Mouse (Mus musculus): Measurements from ENCODE around the gene 5530400C23Rik. TPM values are rescaled to one million over a fixed set of nuclear protein-coding genes. Genes with fewer than 3 reads are reported as not detected.
"Not testable (repeated sequence)": the region's sequence is repeated elsewhere in the genome, so short reads cannot be mapped to it uniquely, and the experiment has no call there.

The 5530400C23Rik gene
- polyA plus RNA-seq (2015; fragmentation: Nextera tagmentation; extraction: Ambion mirVana): not detected in 2 replicates

DNA sequence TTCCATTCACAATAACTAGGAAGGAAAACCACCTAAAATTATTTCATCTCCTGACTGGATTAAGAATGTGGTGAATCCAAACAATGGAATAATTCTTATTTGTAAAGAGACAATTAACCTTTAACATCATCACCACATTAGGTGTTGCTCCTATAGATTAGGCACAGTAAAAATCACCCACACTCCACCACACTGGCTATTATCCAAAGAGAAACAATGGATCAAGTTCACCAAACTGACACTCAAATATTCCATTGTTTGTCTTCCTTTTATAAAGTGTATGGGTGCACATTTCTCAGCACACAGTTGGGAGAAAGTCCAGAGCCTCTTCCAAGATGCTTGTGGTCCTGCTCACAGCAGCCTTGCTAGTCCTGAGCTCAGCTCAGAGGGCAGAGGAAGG lies at the start of gene 5530400C23Rik:
Gene 5530400C23Rik (plus strand): TSS at position 301 of the 400 bp plus-strand sequence.
- not testable (repeated sequence) for H3K4me3 ChIP-seq (ENCODE audit: low read length); H3K9me3 ChIP-seq (ENCODE audit: control insufficient read depth, low read length); H3K36me3 ChIP-seq (ENCODE audit: control insufficient read depth, insufficient read depth, low read length); H3K4me2 ChIP-seq (ENCODE audit: low read depth, low read length); H3K27ac ChIP-seq (ENCODE audit: low read length); H3K4me1 ChIP-seq (replicated peaks; ENCODE audit: control insufficient read depth, insufficient read depth, low read length); H3K9ac ChIP-seq (ENCODE audit: low read length); ATAC-seq (ENCODE audit: low read depth); H3K27me3 ChIP-seq (ENCODE audit: control insufficient read depth, insufficient read depth, low read depth, low read length)

DNA sequence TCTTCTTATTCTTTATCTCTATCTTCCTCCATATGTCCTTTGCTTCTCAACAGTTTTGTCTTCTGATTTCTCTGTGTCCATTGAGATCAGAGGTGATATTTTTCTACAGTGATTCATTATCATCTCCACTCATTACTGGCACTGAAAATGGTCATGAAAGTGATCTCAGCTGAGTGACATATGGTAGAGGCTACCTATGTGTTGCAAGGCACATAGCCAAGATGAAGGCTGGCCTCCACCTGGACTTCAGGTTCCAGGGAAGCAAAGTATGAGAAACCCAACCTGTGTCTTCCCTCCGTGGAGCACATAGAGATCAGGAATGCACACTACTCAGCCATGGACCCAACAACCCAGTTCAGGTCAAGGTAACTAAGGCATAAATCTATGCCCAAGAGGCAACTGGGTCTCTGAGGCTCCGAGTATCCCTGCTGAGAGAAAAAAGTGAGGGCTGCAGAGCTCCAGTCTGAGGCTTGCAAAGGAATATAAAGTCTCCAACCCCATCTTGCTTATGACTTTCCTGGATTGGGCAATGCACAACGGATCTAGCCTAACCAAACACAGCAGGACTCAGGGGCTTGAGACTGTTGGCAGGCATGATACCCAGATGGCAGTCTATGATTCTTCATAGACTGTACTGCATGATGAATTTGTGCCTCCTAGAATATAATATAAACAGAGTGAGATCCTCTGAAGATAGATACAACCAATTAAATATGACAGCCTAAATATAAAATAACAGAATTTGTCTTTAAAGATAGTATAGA lies 14.1 kb downstream of the 5530400C23Rik start:
- Histone ChIP-seq H3K4me2 (ENCODE audit: low read depth, low read length) (no peak overlapping the region), H3K27ac (ENCODE audit: low read length) (no peak overlapping the region), H3K9me3 (ENCODE audit: control insufficient read depth, low read length) (no peaks in the 10 kb centered on the region), H3K4me3 (ENCODE audit: low read length) (no peak overlapping the region), H3K9ac (ENCODE audit: low read length) (no peak overlapping the region), H3K27me3 (ENCODE audit: control insufficient read depth, insufficient read depth, low read depth, low read length) (no peaks in the 10 kb centered on the region), H3K4me1 (replicated peaks; ENCODE audit: control insufficient read depth, insufficient read depth, low read length) (no peaks in the 10 kb centered on the region), H3K36me3 (ENCODE audit: control insufficient read depth, insufficient read depth, low read length) (no peaks in the 10 kb centered on the region)
- 55% methylated on average over 3 of the region's 3 CpGs for WGBS
- ATAC-seq (ENCODE audit: low read depth): no peak

DNA sequence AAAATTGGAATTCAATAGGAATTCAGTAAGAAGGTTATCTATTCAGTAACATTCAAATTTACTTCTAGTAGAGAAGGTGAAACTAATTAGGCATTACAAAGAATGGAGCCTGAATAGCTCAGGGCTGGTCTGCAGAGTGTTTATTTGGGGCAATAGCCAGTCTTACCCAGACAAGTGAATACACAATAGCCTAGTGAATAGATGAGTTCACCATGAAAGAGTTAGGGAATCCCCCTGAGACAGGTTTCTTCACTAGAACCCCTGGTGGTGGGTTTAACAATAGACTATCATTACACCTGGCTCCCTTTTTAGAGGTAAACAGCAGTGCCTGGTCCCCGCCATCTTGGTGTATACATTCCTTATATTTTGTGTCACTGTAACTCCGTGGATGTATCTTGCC lies 21.9 kb downstream of the 5530400C23Rik start:
- not testable (repeated sequence) for H3K9me3 ChIP-seq (ENCODE audit: control insufficient read depth, low read length); H3K4me2 ChIP-seq (ENCODE audit: low read depth, low read length); ATAC-seq (ENCODE audit: low read depth); H3K27me3 ChIP-seq (ENCODE audit: control insufficient read depth, insufficient read depth, low read depth, low read length); H3K36me3 ChIP-seq (ENCODE audit: control insufficient read depth, insufficient read depth, low read length); H3K27ac ChIP-seq (ENCODE audit: low read length); H3K4me1 ChIP-seq (replicated peaks; ENCODE audit: control insufficient read depth, insufficient read depth, low read length); H3K4me3 ChIP-seq (ENCODE audit: low read length); H3K9ac ChIP-seq (ENCODE audit: low read length)
- 84% methylated on average over 2 of the region's 2 CpGs for WGBS

DNA sequence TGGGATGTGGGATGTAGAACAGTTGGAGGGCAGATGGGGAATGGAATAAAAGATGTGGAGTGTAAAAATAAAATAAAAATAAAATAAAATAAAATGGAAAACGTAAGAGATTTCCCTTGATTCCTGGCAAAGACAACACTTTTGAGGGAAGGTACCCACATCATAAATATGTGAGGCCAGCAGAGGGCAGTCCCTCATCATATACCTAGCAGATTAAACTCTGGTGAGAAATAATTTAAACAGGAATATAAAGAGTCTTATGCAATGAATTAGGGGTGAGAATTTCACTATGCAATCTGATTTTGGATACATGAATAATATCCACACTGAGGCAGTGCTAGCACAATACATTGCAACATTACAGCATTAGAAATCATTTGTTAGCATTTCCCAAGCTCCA lies 46.5 kb downstream of the 5530400C23Rik start:
- H3K9me3 ChIP-seq (ENCODE audit: control insufficient read depth, low read length): no peaks in the 10 kb centered on the region
- no peak overlapping the region for H3K4me3 ChIP-seq (ENCODE audit: low read length)
- no peaks in the 10 kb centered on the region for H3K36me3 ChIP-seq (ENCODE audit: control insufficient read depth, insufficient read depth, low read length)
- no peaks in the 10 kb centered on the region for H3K4me1 ChIP-seq (replicated peaks; ENCODE audit: control insufficient read depth, insufficient read depth, low read length)
- WGBS: 69% methylated on average over 1 of the region's 1 CpGs
- H3K9ac ChIP-seq (ENCODE audit: low read length): no peak overlapping the region
- H3K4me2 ChIP-seq (ENCODE audit: low read depth, low read length): no peak overlapping the region
- no peak for ATAC-seq (ENCODE audit: low read depth)
- H3K27me3 ChIP-seq (ENCODE audit: control insufficient read depth, insufficient read depth, low read depth, low read length): no peaks in the 10 kb centered on the region
- no peak overlapping the region for H3K27ac ChIP-seq (ENCODE audit: low read length)

DNA sequence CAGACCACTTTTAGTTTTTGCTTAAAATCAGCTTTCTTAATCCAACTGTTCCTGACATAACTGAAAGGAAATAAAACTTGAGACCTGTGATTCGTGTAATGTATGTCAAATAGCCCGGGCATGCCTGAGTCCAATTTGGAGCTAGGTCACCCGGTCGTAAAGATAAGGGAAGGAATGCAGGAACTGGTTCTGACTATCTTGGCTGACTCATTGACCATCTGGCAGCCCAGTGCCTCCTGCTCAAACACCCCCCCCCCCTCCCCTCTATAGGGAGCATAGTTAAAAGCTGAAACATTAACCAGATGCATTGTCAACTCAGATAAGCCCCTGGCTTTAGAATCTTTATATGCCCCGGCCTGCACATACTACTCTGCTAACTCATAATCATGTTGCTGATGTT lies 49.7 kb downstream of the 5530400C23Rik start:
- H3K9ac ChIP-seq (ENCODE audit: low read length); H3K36me3 ChIP-seq (ENCODE audit: control insufficient read depth, insufficient read depth, low read length); H3K27me3 ChIP-seq (ENCODE audit: control insufficient read depth, insufficient read depth, low read depth, low read length); H3K9me3 ChIP-seq (ENCODE audit: control insufficient read depth, low read length); H3K27ac ChIP-seq (ENCODE audit: low read length); H3K4me3 ChIP-seq (ENCODE audit: low read length); ATAC-seq (ENCODE audit: low read depth); H3K4me2 ChIP-seq (ENCODE audit: low read depth, low read length); H3K4me1 ChIP-seq (replicated peaks; ENCODE audit: control insufficient read depth, insufficient read depth, low read length): not testable (repeated sequence)
- WGBS: 18% methylated on average over 5 of the region's 5 CpGs

Other genes starting within 250 kb of the 5530400C23Rik start
- gene Tas2r140, start 236.4 kb upstream of the 5530400C23Rik start, polyA plus RNA-seq (2015; fragmentation: Nextera tagmentation; extraction: Ambion mirVana): not detected in 2 replicates
- 80.0 and 90.7 TPM in 2 replicates for gene Smim10l1, start 187.3 kb upstream of the 5530400C23Rik start, polyA plus RNA-seq (2015; fragmentation: Nextera tagmentation; extraction: Ambion mirVana)